Mouse (Mus musculus): Measurements from ENCODE around the gene St7.

DNA sequence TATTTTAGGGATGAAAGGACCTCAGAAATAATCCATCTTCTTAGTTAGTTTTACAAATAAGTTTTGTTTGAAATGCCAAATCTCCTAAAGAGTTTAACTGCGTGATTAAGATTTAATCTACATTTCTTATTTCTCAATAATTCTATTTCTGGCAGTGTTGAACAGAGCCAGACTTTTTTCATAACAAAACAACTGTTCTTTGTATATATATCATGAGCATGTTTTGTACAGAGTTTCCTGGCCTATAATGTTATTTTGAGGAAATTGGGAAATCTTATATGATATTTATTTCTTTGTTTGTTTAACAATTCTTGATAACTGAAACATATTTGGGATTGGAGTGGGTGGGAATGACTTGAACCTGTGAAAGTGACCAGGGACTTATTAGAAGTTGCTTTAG lies 47.4 kb downstream of the St7 start:
- TF ChIP-seq CTCF (IDR thresholded peaks at IDR 0.05; ENCODE audit: control insufficient read depth, insufficient read depth, low read length) (no peak), POLR2A (IDR thresholded peaks at IDR 0.05; ENCODE audit: borderline replicate concordance, control insufficient read depth, low read depth, low read length) (no peak)
